Mouse (Mus musculus) MEL (cell line): ENCODE results near the gene Taldo1. TPM values are rescaled to one million over a fixed set of nuclear protein-coding genes. Genes with fewer than 3 reads are reported as not detected.

Source experiments
- DNase-seq: peaks from one replicate; pipeline ENCODE4 v3.0.0; 2011; ENCODE audit warnings: low read depth, low spot score
- H3K27ac ChIP-seq: 2 replicates; pipeline ENCODE4 v1.5.1; 2012; ENCODE audit warnings: low read depth, mild to moderate bottlenecking, control low read depth, low read length, moderate library complexity; ENCODE audit not compliant: control insufficient read depth
- H3K27me3 ChIP-seq, 2 experiments: fragments of 150-350 bp in 1 of 2; sonication (generic) in 1 of 2; 2 replicates each; pipeline ENCODE4 v1.6.1; 2012; ENCODE audit warnings: low read length in 2 of 2, mild to moderate bottlenecking in 2 of 2, improper control_type of control experiment in 1 of 2, moderate library complexity in 1 of 2; ENCODE audit not compliant: insufficient read depth in 2 of 2, control insufficient read depth in 1 of 2
- H3K36me3 ChIP-seq, 2 experiments: 2 replicates each; pipeline ENCODE4 v1.6.1; 2012 to 2014; ENCODE audit warnings: low read length in 2 of 2, improper control_type of control experiment in 1 of 2, inconsistent platforms in 1 of 2, mild to moderate bottlenecking in 1 of 2; ENCODE audit not compliant: insufficient read depth in 2 of 2, control insufficient read depth in 1 of 2
- H3K4me1 ChIP-seq, 2 experiments: fragments of 150-350 bp in 1 of 2; sonication (generic) in 1 of 2; 2 replicates each; pipeline ENCODE4 v1.6.1; 2012; ENCODE audit warnings: low read length in 2 of 2, improper control_type of control experiment in 1 of 2, mild to moderate bottlenecking in 1 of 2; ENCODE audit not compliant: insufficient read depth in 2 of 2, control insufficient read depth in 1 of 2
- H3K4me3 ChIP-seq, 2 experiments: fragments of 150-350 bp in 1 of 2; sonication (generic) in 1 of 2; 2 replicates each; pipeline ENCODE4 v1.5.1; 2012; ENCODE audit warnings: low read depth in 2 of 2, low read length in 2 of 2, mild to moderate bottlenecking in 2 of 2, moderate library complexity in 2 of 2, control low read depth in 1 of 2, improper control_type of control experiment in 1 of 2; ENCODE audit not compliant: control insufficient read depth in 1 of 2, insufficient read depth in 1 of 2
- H3K79me2 ChIP-seq: 2 replicates; pipeline ENCODE4 v1.6.1; 2012; ENCODE audit warnings: mild to moderate bottlenecking, low read length, moderate library complexity; ENCODE audit not compliant: control insufficient read depth, poor library complexity, insufficient read depth
- H3K9ac ChIP-seq: 2 replicates; pipeline ENCODE4 v1.6.1; 2012; ENCODE audit warnings: low read depth, mild to moderate bottlenecking, control low read depth, low read length, moderate library complexity; ENCODE audit not compliant: control insufficient read depth, poor library complexity, severe bottlenecking
- H3K9me3 ChIP-seq: fragments of 150-350 bp; sonication (generic); replicated peaks from 2 replicates; pipeline ENCODE4 v1.6.1; 2012; ENCODE audit warnings: mild to moderate bottlenecking, low read length, improper control_type of control experiment, moderate library complexity; ENCODE audit not compliant: insufficient read depth
- BHLHE40 ChIP-seq: IDR thresholded peaks from 2 replicates; pipeline ENCODE4 v1.6.1; 2012; ENCODE audit warnings: low read depth, mild to moderate bottlenecking, inconsistent platforms, low read length, improper control_type of control experiment, borderline replicate concordance
- CHD1 ChIP-seq: IDR thresholded peaks from 2 replicates; pipeline ENCODE4 v1.6.1; 2012; ENCODE audit warnings: low read depth, mild to moderate bottlenecking, inconsistent platforms, low read length, improper control_type of control experiment
- CHD2 ChIP-seq: IDR thresholded peaks from 2 replicates; pipeline ENCODE4 v1.6.1; 2011; ENCODE audit warnings: low read length, improper control_type of control experiment
- E2F4 ChIP-seq: IDR thresholded peaks from 2 replicates; pipeline ENCODE4 v1.6.1; 2011; ENCODE audit warnings: low read depth, low read length, improper control_type of control experiment, borderline replicate concordance
- ETS1 ChIP-seq: IDR thresholded peaks from 2 replicates; pipeline ENCODE4 v1.6.1; 2012; ENCODE audit warnings: low read depth, mild to moderate bottlenecking, inconsistent platforms, low read length, improper control_type of control experiment, moderate library complexity
- GABPA ChIP-seq: IDR thresholded peaks from 2 replicates; pipeline ENCODE4 v1.6.1; 2012; ENCODE audit warnings: low read depth, mild to moderate bottlenecking, inconsistent platforms, low read length, improper control_type of control experiment, moderate library complexity
- GATA1 ChIP-seq: IDR thresholded peaks from 2 replicates; pipeline ENCODE4 v1.6.1; 2011; ENCODE audit warnings: low read depth, low read length, improper control_type of control experiment
- HCFC1 ChIP-seq: IDR thresholded peaks from 2 replicates; pipeline ENCODE4 v1.6.1; 2012; ENCODE audit warnings: low read depth, mild to moderate bottlenecking, inconsistent platforms, low read length, improper control_type of control experiment, moderate library complexity
- JUND ChIP-seq: IDR thresholded peaks from 2 replicates; pipeline ENCODE4 v1.6.1; 2011; ENCODE audit warnings: low read depth, mild to moderate bottlenecking, improper control_type of control experiment, low read length
- MAFK ChIP-seq: IDR thresholded peaks from 2 replicates; pipeline ENCODE4 v1.6.1; 2011; ENCODE audit warnings: low read depth, mild to moderate bottlenecking, low read length, improper control_type of control experiment, borderline replicate concordance
- MAX ChIP-seq: IDR thresholded peaks from 2 replicates; pipeline ENCODE4 v1.6.1; 2011; ENCODE audit warnings: low read length, improper control_type of control experiment
- MAZ ChIP-seq: IDR thresholded peaks from 2 replicates; pipeline ENCODE4 v1.6.1; 2012; ENCODE audit warnings: low read depth, mild to moderate bottlenecking, inconsistent platforms, low read length, improper control_type of control experiment
- MXI1 ChIP-seq: IDR thresholded peaks from 2 replicates; pipeline ENCODE4 v1.6.1; 2011; ENCODE audit warnings: mild to moderate bottlenecking, low read depth, low read length, improper control_type of control experiment
- MYB ChIP-seq: IDR thresholded peaks from 2 replicates; pipeline ENCODE4 v1.6.1; 2011; ENCODE audit warnings: mild to moderate bottlenecking, low read depth, low read length, improper control_type of control experiment
- MYC ChIP-seq: IDR thresholded peaks from 2 replicates; pipeline ENCODE4 v1.6.1; 2011; ENCODE audit warnings: low read depth, mild to moderate bottlenecking, low read length, improper control_type of control experiment, moderate library complexity
- NELFE ChIP-seq: IDR thresholded peaks from 2 replicates; pipeline ENCODE4 v1.6.1; 2011; ENCODE audit warnings: low read depth, low read length, improper control_type of control experiment
- NRF1 ChIP-seq: IDR thresholded peaks from 2 replicates; pipeline ENCODE4 v1.6.1; 2014; ENCODE audit warnings: low read depth, mild to moderate bottlenecking, inconsistent platforms, low read length, improper control_type of control experiment, moderate library complexity; ENCODE audit not compliant: poor library complexity, insufficient read depth, severe bottlenecking
- POLR2A ChIP-seq, 2 experiments: IDR thresholded peaks; 2 replicates each; pipeline ENCODE4 v1.6.1; 2011 to 2012; ENCODE audit warnings: low read length in 2 of 2, mild to moderate bottlenecking in 2 of 2, control low read depth in 1 of 2, improper control_type of control experiment in 1 of 2, low read depth in 1 of 2, moderate library complexity in 1 of 2; ENCODE audit not compliant: control insufficient read depth in 1 of 2, insufficient read depth in 1 of 2, poor library complexity in 1 of 2
- POLR2AphosphoS2 ChIP-seq: IDR thresholded peaks from 2 replicates; pipeline ENCODE4 v1.6.1; 2011; ENCODE audit warnings: low read length, improper control_type of control experiment
- POLR2AphosphoS5 ChIP-seq: IDR thresholded peaks from 2 replicates; pipeline ENCODE4 v1.6.1; 2012; ENCODE audit warnings: low read depth, borderline replicate concordance, mild to moderate bottlenecking, inconsistent platforms, low read length, moderate library complexity, mixed read lengths
- RAD21 ChIP-seq: IDR thresholded peaks from 2 replicates; pipeline ENCODE4 v1.6.1; 2011; ENCODE audit warnings: mild to moderate bottlenecking, low read depth, low read length, improper control_type of control experiment
- TAL1 ChIP-seq: IDR thresholded peaks from 2 replicates; pipeline ENCODE4 v1.6.1; 2012; ENCODE audit warnings: mild to moderate bottlenecking, inconsistent platforms, low read length, moderate library complexity, mixed read lengths
- TBP ChIP-seq: IDR thresholded peaks from 2 replicates; pipeline ENCODE4 v1.8.0; 2011; ENCODE audit warnings: low read depth, low read length, improper control_type of control experiment
- TCF12 ChIP-seq: IDR thresholded peaks from 2 replicates; pipeline ENCODE4 v1.6.1; 2014; ENCODE audit warnings: low read depth, mild to moderate bottlenecking, inconsistent platforms, low read length, improper control_type of control experiment, moderate library complexity
- USF1 ChIP-seq: IDR thresholded peaks from 2 replicates; pipeline ENCODE4 v1.6.1; 2014; ENCODE audit warnings: low read depth, mild to moderate bottlenecking, inconsistent platforms, low read length, improper control_type of control experiment, moderate library complexity
- USF2 ChIP-seq, 2 experiments: IDR thresholded peaks; 2 replicates each; pipeline ENCODE4 v1.6.1; 2011 to 2012; ENCODE audit warnings: improper control_type of control experiment in 2 of 2, low read length in 2 of 2, borderline replicate concordance in 1 of 2, inconsistent platforms in 1 of 2, low read depth in 1 of 2, mild to moderate bottlenecking in 1 of 2; ENCODE audit not compliant: insufficient read depth in 1 of 2
- ZC3H11A ChIP-seq: IDR thresholded peaks from 2 replicates; pipeline ENCODE4 v1.6.1; 2012; ENCODE audit warnings: low read depth, mild to moderate bottlenecking, inconsistent platforms, low read length, improper control_type of control experiment
- ZKSCAN1 ChIP-seq: IDR thresholded peaks from 2 replicates; pipeline ENCODE4 v1.6.1; 2012; ENCODE audit warnings: low read depth, mild to moderate bottlenecking, inconsistent platforms, low read length, improper control_type of control experiment, moderate library complexity
- ZMIZ1 ChIP-seq: IDR thresholded peaks from 2 replicates; pipeline ENCODE4 v1.6.1; 2012; ENCODE audit warnings: low read depth, mild to moderate bottlenecking, inconsistent platforms, low read length, improper control_type of control experiment, moderate library complexity
- polyA plus RNA-seq, 2 experiments: library from polyadenylated mRNA; stranded (reverse) in 1 of 2; unstranded in 1 of 2; fragments of >175 nt in 1 of 2; fragments of >200 nt in 1 of 2; gene quantifications; 2 replicates each; pipeline versions ENCODE4 v1.2.1 to v1.2.4; 2012; ENCODE audit warnings: low replicate concordance in 2 of 2, low read depth in 1 of 2; ENCODE audit not compliant: insufficient read length in 2 of 2, insufficient read depth in 1 of 2, missing spikeins in 1 of 2
- total RNA-seq: library from RNA; depleted of rRNA; stranded (reverse); fragments of 300-350 nt; gene quantifications from 2 replicates; pipeline ENCODE4 v1.2.3, GENCODE M21; 2012

Gene Taldo1
- total and polyA plus RNA-seq, 3 experiments, result 298 to 415 TPM; not detected in 1

DNA sequence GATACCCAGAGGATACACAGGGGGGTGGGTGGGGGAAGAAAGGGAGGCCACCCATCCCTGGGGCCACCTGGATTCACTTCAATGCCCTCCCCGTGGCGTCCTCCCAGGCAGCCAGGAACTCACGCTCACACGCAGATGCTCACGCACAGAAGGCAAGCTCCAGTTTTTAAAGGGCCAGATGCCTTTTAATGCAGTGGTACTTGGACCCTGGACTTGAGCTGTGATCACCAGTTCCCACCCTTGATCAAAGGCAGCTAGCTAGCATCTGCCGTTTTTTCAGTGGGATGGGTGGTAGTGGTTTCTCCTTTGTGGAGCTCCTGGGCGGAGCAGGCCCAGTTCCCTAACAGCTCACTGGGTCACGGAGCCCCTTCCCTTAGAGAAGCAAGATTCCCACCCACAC, 42.5 kb downstream of the Taldo1 start:
- Histone ChIP-seq H3K9me3 (no peaks in the 10 kb centered on the region), H3K9ac (peak overlapping the region; percentile 70), H3K36me3 (peaks cover 0 to 20% of the 10 kb centered on the region in 2 experiments; a peak in 2 of 4 replicates), H3K79me2 (peaks cover 28% of the 10 kb centered on the region), H3K4me1 (peaks cover 4 to 22% of the 10 kb centered on the region in 2 experiments; a peak in 3 of 4 replicates), H3K4me3 (peak overlapping the region; percentile 51 to 66; a peak in 3 of 4 replicates), H3K27ac (no peak overlapping the region), H3K27me3 (no peaks in the 10 kb centered on the region)
- no peak for DNase-seq
- TF ChIP-seq RAD21, result no peak
- no peak for TF ChIP-seq USF1
- no peak for TF ChIP-seq GATA1
- TF ChIP-seq BHLHE40, result no peak
- no peak for TF ChIP-seq MYC
- no peak for TF ChIP-seq MYB
- no peak for TF ChIP-seq MXI1
- no peak for TF ChIP-seq NRF1
- TF ChIP-seq CHD1, result no peak
- TF ChIP-seq HCFC1, result no peak
- no peak for TF ChIP-seq E2F4
- no peak for TF ChIP-seq POLR2AphosphoS5
- TF ChIP-seq ZKSCAN1, result no peak

DNA sequence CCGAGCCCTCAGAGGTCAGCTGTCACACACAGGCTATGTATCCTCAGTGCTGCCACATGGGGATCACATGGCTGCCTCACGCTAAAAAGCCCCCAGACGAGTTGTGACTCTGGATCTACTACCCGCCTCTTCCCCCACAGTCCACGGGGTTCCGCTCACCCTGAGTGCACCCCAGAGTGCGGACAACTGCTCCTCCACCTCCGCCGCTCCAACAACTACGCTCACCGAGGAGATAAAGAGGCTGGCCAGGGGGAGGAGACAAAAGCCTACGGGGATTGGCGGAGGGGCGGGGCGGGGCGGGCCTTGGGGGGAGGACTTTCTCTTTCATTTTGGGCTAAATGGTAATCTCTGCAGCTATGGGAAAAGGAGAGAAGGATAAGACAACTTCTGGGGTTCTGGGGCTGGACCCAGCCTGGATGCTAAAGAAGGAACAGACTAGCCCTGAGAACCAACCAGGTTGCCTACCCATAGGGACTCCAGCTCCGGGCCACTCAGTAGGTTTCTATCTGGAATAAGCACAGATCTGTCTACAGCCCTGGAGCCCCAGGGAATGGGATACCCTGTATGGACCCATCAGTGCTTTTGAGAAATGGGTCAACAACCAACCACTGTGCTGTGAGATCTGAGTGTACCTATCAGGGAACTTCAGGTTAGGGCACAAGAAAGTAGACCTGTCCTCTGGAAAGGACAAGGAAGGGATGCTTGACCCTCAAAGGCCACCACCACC, 43.3 kb downstream of the Taldo1 start:
- Histone ChIP-seq H3K36me3 (peaks cover 0 to 20% of the 10 kb centered on the region in 2 experiments; a peak in 2 of 4 replicates), H3K4me1 (peaks cover 4 to 22% of the 10 kb centered on the region in 2 experiments; a peak in 3 of 4 replicates), H3K9me3 (no peaks in the 10 kb centered on the region), H3K4me3 (peak overlapping the region; percentile 51 to 66), H3K27ac (peak overlapping the region; percentile 52), H3K79me2 (peaks cover 28% of the 10 kb centered on the region), H3K9ac (peak overlapping the region; percentile 70), H3K27me3 (no peaks in the 10 kb centered on the region)
- DNase-seq, result peak; percentile 86
- TF ChIP-seq JUND (no peak), ETS1 (no peak), TCF12 (0 out of 2 replicates have a peak, but pooled peaks have one; percentile 38), CHD2 (no peak), TBP (peak; percentile 14; the same call in 1 of the 2 replicates), POLR2AphosphoS5 (no peak), RAD21 (no peak), GABPA (no peak), ZMIZ1 (0 out of 2 replicates have a peak, but pooled peaks have one; percentile 57), POLR2AphosphoS2 (no peak), MAZ (no peak), USF1 (peak; percentile 38; the same call in 1 of the 2 replicates), GATA1 (no peak), CHD1 (no peak), ZC3H11A (no peak), USF2 (IDR thresholded peaks at IDR 0.05; ENCODE audit: borderline replicate concordance in 1 of 2, insufficient read depth in 1 of 2, low read depth in 1 of 2, low read length in 2 of 2) (no peak), POLR2A (IDR thresholded peaks at IDR 0.05; ENCODE audit: control insufficient read depth in 1 of 2, insufficient read depth in 1 of 2, low read depth in 1 of 2, low read length in 2 of 2, poor library complexity in 1 of 2) (peak; percentile 53 to 78; a peak in 2 of 4 replicates), MAX (peak; percentile 39; the same call in 1 of the 2 replicates), NELFE (peak; percentile 61), TAL1 (no peak), HCFC1 (peak; percentile 48; the same call in 1 of the 2 replicates), BHLHE40 (no peak), MXI1 (peak; percentile 76), MAFK (no peak)
